Mouse (Mus musculus): ENCODE data around the gene Dctn2. TPM values are rescaled to one million over a fixed set of nuclear protein-coding genes. Genes with fewer than 3 reads are reported as not detected.

The Dctn2 gene
- polyA plus RNA-seq, 1 experiment: 170 TPM

DNA sequence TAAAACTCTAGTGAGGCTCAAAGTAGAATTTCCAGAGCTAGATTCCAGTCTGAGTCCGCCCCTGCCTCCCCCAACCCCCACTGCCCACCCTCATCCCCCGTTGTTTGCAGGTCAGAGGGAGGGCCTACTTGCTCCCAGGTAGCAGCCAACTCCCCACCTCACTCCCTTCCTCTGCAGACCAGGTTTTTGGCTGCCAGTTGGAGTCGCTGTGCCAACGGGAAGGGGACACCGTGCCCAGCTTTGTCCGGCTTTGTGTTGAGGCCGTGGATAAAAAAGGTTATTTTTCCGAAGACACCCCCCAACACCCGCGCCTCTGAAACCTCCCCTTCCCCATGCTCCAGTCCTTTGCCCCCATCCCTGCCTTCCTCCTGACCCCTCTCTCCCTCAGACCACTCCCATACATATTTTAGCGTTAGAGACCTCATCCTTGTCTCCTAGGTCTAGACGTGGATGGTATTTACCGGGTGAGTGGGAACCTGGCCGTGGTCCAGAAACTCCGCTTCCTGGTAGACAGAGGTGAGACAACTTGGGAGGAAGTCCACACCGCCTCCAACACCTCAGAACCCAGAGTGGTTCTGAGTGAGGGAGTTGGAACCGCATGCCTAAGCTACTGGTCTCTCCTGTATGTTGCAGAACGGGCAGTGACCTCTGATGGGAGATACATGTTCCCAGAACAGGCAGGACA, 61.4 kb downstream of the Dctn2 start:
- H3ac ChIP-seq (ENCODE audit: control insufficient read depth, insufficient read length, low read depth): no peak overlapping the region
- H3K79me3 ChIP-seq (ENCODE audit: low read depth): no peaks in the 10 kb centered on the region
- H3K4me3 ChIP-seq (ENCODE audit: insufficient read depth, poor library complexity, severe bottlenecking): no peak overlapping the region
- peaks cover 45% of the 10 kb centered on the region for H3K27me3 ChIP-seq (ENCODE audit: control insufficient read depth, insufficient read depth, insufficient read length)
- H3K79me2 ChIP-seq (ENCODE audit: control insufficient read depth, insufficient read depth): no peaks in the 10 kb centered on the region
- no peaks in the 10 kb centered on the region for H3K36me3 ChIP-seq (ENCODE audit: control insufficient read depth, insufficient read depth)
- TF ChIP-seq FOSL1 (IDR thresholded peaks at IDR 0.05; ENCODE audit: insufficient read depth, low read length, poor library complexity, severe bottlenecking) (no peak), CTCF (IDR thresholded peaks at IDR 0.05; ENCODE audit: control insufficient read depth, insufficient read depth, insufficient read length) (no peak), MYOG (IDR thresholded peaks at IDR 0.05; ENCODE audit: control insufficient read depth, extremely low read depth, insufficient read length) (no peak), USF1 (IDR thresholded peaks at IDR 0.05; ENCODE audit: low read depth) (no peak), MAX (IDR thresholded peaks at IDR 0.05) (no peak)

DNA sequence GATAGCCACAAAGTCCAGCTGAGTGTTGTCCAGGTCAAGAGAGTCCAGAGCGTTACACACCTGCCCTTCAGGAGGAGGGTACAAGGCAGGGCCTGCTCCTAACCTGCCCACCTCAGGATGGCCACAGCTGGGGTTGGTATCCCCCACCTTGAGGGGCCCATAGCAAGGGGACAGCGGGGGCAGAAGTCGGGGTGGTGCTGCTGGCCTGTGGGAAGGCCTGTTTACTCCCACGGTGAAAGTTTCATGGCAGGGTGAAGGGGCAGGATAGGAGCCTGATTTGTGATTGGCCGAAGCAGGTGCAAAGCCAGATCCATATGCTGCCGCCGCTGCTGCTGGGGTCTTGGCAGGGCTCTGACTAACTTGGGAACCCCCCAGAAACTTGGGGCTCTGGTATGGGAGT, 64.0 kb downstream of the Dctn2 start:
- TF ChIP-seq MYOD1 (IDR thresholded peaks at IDR 0.05; ENCODE audit: control insufficient read depth, insufficient read length, low read depth) (no peak), MAX (IDR thresholded peaks at IDR 0.05) (no peak)
- Histone ChIP-seq H3K27me3 (ENCODE audit: control insufficient read depth, insufficient read depth, insufficient read length) (peaks cover 36% of the 10 kb centered on the region), H3K36me3 (ENCODE audit: control insufficient read depth, insufficient read depth) (no peaks in the 10 kb centered on the region), H3ac (ENCODE audit: control insufficient read depth, insufficient read length, low read depth) (no peak overlapping the region), H3K4me3 (ENCODE audit: insufficient read depth, poor library complexity, severe bottlenecking) (no peak overlapping the region), H3K79me3 (ENCODE audit: low read depth) (no peaks in the 10 kb centered on the region), H3K79me2 (ENCODE audit: control insufficient read depth, insufficient read depth) (no peaks in the 10 kb centered on the region)

Other genes starting within 250 kb of the Dctn2 start
- 66.0 TPM for gene Tsfm, start 235.5 kb upstream of the Dctn2 start, polyA plus RNA-seq (2012; fragmentation: generic; extraction: Trizol)
- gene Mettl1, start 225.0 kb upstream of the Dctn2 start, polyA plus RNA-seq (2012; fragmentation: generic; extraction: Trizol): 31.3 TPM
- gene Eef1akmt3, start 224.9 kb upstream of the Dctn2 start, polyA plus RNA-seq (2012; fragmentation: generic; extraction: Trizol): 0.22 TPM
- gene Cyp27b1, start 218.1 kb upstream of the Dctn2 start, polyA plus RNA-seq (2012; fragmentation: generic; extraction: Trizol): 0.20 TPM
- gene March9, start 206.2 kb upstream of the Dctn2 start, polyA plus RNA-seq (2012; fragmentation: generic; extraction: Trizol): 3.0 TPM
- 714 TPM for gene Cdk4, start 202.8 kb upstream of the Dctn2 start, polyA plus RNA-seq (2012; fragmentation: generic; extraction: Trizol)
- gene Tspan31, start 196.1 kb upstream of the Dctn2 start, polyA plus RNA-seq (2012; fragmentation: generic; extraction: Trizol): 118 TPM
- 3.2 TPM for gene Agap2, start 191.1 kb upstream of the Dctn2 start, polyA plus RNA-seq (2012; fragmentation: generic; extraction: Trizol)
- 35.6 TPM for gene Os9, start 145.2 kb upstream of the Dctn2 start, polyA plus RNA-seq (2012; fragmentation: generic; extraction: Trizol)
- 23.8 TPM for gene B4galnt1, start 101.1 kb upstream of the Dctn2 start, polyA plus RNA-seq (2012; fragmentation: generic; extraction: Trizol)
- gene Slc26a10, start 85.7 kb upstream of the Dctn2 start, polyA plus RNA-seq (2012; fragmentation: generic; extraction: Trizol): 2.9 TPM
- gene Arhgef25, start 76.3 kb upstream of the Dctn2 start, polyA plus RNA-seq (2012; fragmentation: generic; extraction: Trizol): 31.8 TPM
- gene Dtx3, start 70.6 kb upstream of the Dctn2 start, polyA plus RNA-seq (2012; fragmentation: generic; extraction: Trizol): 24.4 TPM
- gene Pip4k2c, start 54.8 kb upstream of the Dctn2 start, polyA plus RNA-seq (2012; fragmentation: generic; extraction: Trizol): 25.8 TPM
- 0.29 TPM for gene Kif5a, start 3.0 kb upstream of the Dctn2 start, polyA plus RNA-seq (2012; fragmentation: generic; extraction: Trizol)
- gene Mbd6, start 22.6 kb downstream of the Dctn2 start, polyA plus RNA-seq (2012; fragmentation: generic; extraction: Trizol): 15.2 TPM
- 155 TPM for gene Mars, start 45.4 kb downstream of the Dctn2 start, polyA plus RNA-seq (2012; fragmentation: generic; extraction: Trizol)
- gene Arhgap9, start 55.6 kb downstream of the Dctn2 start, polyA plus RNA-seq (2012; fragmentation: generic; extraction: Trizol): 0.78 TPM
- 1.6 TPM for gene Gli1, start 75.6 kb downstream of the Dctn2 start, polyA plus RNA-seq (2012; fragmentation: generic; extraction: Trizol)
- gene Inhbe, start 88.0 kb downstream of the Dctn2 start, polyA plus RNA-seq (2012; fragmentation: generic; extraction: Trizol): not detected
- gene Inhbc, start 104.1 kb downstream of the Dctn2 start, polyA plus RNA-seq (2012; fragmentation: generic; extraction: Trizol): not detected
- gene R3hdm2, start 114.0 kb downstream of the Dctn2 start, polyA plus RNA-seq (2012; fragmentation: generic; extraction: Trizol): 31.0 TPM
- 9.7 TPM for gene Stac3, start 235.3 kb downstream of the Dctn2 start, polyA plus RNA-seq (2012; fragmentation: generic; extraction: Trizol)
- 0.42 TPM for gene Ndufa4l2, start 248.6 kb downstream of the Dctn2 start, polyA plus RNA-seq (2012; fragmentation: generic; extraction: Trizol)